Mouse (Mus musculus) hindbrain, embryonic 15.5 days (tissue): ENCODE data around the gene Rnaseh2c. TPM values are rescaled to one million over a fixed set of nuclear protein-coding genes. Genes with fewer than 3 reads are reported as not detected.

ENCODE experiments used
- ATAC-seq: fragments of 200-750 bp; cut with Nextera tagmentation; 2 replicates; pipeline ENCODE4 v1.8.0; 2017; ENCODE audit warnings: low read depth, moderate number of reproducible peaks, moderate TSS enrichment; ENCODE audit not compliant: low FRiP score
- H3K27ac ChIP-seq: fragments of 300-500 bp; sonication (generic); replicated peaks from 2 replicates; pipeline ENCODE4 v1.5.1; 2015; ENCODE audit warnings: mild to moderate bottlenecking, inconsistent platforms
- H3K27me3 ChIP-seq: fragments of 300-500 bp; sonication (generic); 2 replicates; pipeline ENCODE4 v1.6.1; 2015; ENCODE audit warnings: control low read depth, inconsistent platforms
- H3K36me3 ChIP-seq: fragments of 300-500 bp; sonication (generic); 2 replicates; pipeline ENCODE4 v1.6.1; 2015; ENCODE audit warnings: control low read depth, inconsistent platforms
- H3K4me1 ChIP-seq: fragments of 300-500 bp; sonication (generic); replicated peaks from 2 replicates; pipeline ENCODE4 v1.6.1; 2015; ENCODE audit warnings: control low read depth, inconsistent platforms
- H3K4me2 ChIP-seq: fragments of 300-500 bp; sonication (generic); 2 replicates; pipeline ENCODE4 v1.6.1; 2015; ENCODE audit warnings: moderate library complexity, mild to moderate bottlenecking, inconsistent platforms
- H3K4me3 ChIP-seq: fragments of 300-500 bp; sonication (generic); 2 replicates; pipeline ENCODE4 v1.5.1; 2015; ENCODE audit warnings: mild to moderate bottlenecking, inconsistent platforms
- H3K9ac ChIP-seq: fragments of 300-500 bp; sonication (generic); 2 replicates; pipeline ENCODE4 v1.6.1; 2015; ENCODE audit warnings: inconsistent platforms
- H3K9me3 ChIP-seq: fragments of 300-500 bp; sonication (generic); 2 replicates; pipeline ENCODE4 v1.6.1; 2016; ENCODE audit warnings: control low read depth, inconsistent platforms
- WGBS: fragments of 180-500 bp; shearing (Covaris S2); methylation state at CpG from one replicate; pipeline ENCODE4 v1.1.7; 2015; 5-methylcytosine and 5-hydroxymethylcytosine counted together
- polyA plus RNA-seq: library from polyadenylated mRNA; unstranded; fragments of >200 nt; fragmentation: Nextera tagmentation; extraction: Ambion mirVana; gene quantifications from 2 replicates; pipeline ENCODE4 v1.2.1, GENCODE M21; 2015

Rnaseh2c gene
- polyA plus RNA-seq, 1 experiment from 2014 or later: 66.6 TPM

GRCm38 (mm10) chr19:5640339-5640738 is 38.7 kb downstream of the Rnaseh2c start:
- WGBS: 74% methylated on average over 9 of the region's 9 CpGs
- Histone ChIP-seq H3K4me2 (no peak overlapping the region), H3K4me1 (peaks cover 28% of the 10 kb centered on the region), H3K4me3 (no peak overlapping the region), H3K9me3 (no peaks in the 10 kb centered on the region), H3K27ac (no peak overlapping the region), H3K36me3 (peaks cover 53% of the 10 kb centered on the region), H3K9ac (no peak overlapping the region), H3K27me3 (no peaks in the 10 kb centered on the region)
- ATAC-seq: no peak

- Histone ChIP-seq H3K27ac (no peak overlapping the region), H3K27me3 (no peaks in the 10 kb centered on the region), H3K9ac (no peak overlapping the region), H3K4me2 (no peak overlapping the region), H3K36me3 (peaks cover 60% of the 10 kb centered on the region), H3K4me1 (peaks cover 28% of the 10 kb centered on the region), H3K4me3 (no peak overlapping the region), H3K9me3 (no peaks in the 10 kb centered on the region)
- no peak for ATAC-seq
- WGBS: 91% methylated on average over 17 of the region's 17 CpGs
Observed at GRCm38 (mm10) chr19:5641021-5641420, 39.3 kb downstream of the Rnaseh2c start.

- no peak for ATAC-seq
- no peak overlapping the region for H3K4me2 ChIP-seq
- no peak overlapping the region for H3K4me3 ChIP-seq
- H3K4me1 ChIP-seq: peaks cover 22% of the 10 kb centered on the region
- no peak overlapping the region for H3K27ac ChIP-seq
- peaks cover 66% of the 10 kb centered on the region for H3K36me3 ChIP-seq
- no peaks in the 10 kb centered on the region for H3K27me3 ChIP-seq
- H3K9ac ChIP-seq: no peak overlapping the region
- H3K9me3 ChIP-seq: no peaks in the 10 kb centered on the region
- 95% methylated on average over 8 of the region's 8 CpGs for WGBS
Observed at GRCm38 (mm10) chr19:5641641-5642040, 40.0 kb downstream of the Rnaseh2c start.

- Histone ChIP-seq H3K4me1 (peaks cover 14% of the 10 kb centered on the region), H3K27ac (no peak overlapping the region), H3K4me3 (no peak overlapping the region), H3K9ac (no peak overlapping the region), H3K9me3 (no peaks in the 10 kb centered on the region), H3K36me3 (peaks cover 70% of the 10 kb centered on the region), H3K4me2 (no peak overlapping the region), H3K27me3 (no peaks in the 10 kb centered on the region)
- ATAC-seq: no peak
- WGBS: 94% methylated on average over 9 of the region's 9 CpGs
Observed at GRCm38 (mm10) chr19:5645280-5645679, 43.6 kb downstream of the Rnaseh2c start.

GRCm38 (mm10) chr19:5646731-5647330 is 45.2 kb downstream of the Rnaseh2c start:
- peaks cover 14% of the 10 kb centered on the region for H3K4me1 ChIP-seq
- peaks cover 59% of the 10 kb centered on the region for H3K36me3 ChIP-seq
- no peak overlapping the region for H3K4me3 ChIP-seq
- H3K27ac ChIP-seq: no peak overlapping the region
- no peak for ATAC-seq
- no peak overlapping the region for H3K9ac ChIP-seq
- no peaks in the 10 kb centered on the region for H3K27me3 ChIP-seq
- H3K9me3 ChIP-seq: no peaks in the 10 kb centered on the region
- H3K4me2 ChIP-seq: no peak overlapping the region
- WGBS: 93% methylated on average over 8 of the region's 8 CpGs

- Histone ChIP-seq H3K4me3 (no peak overlapping the region), H3K4me2 (no peak overlapping the region), H3K9me3 (no peaks in the 10 kb centered on the region), H3K4me1 (peaks cover 14% of the 10 kb centered on the region), H3K27me3 (no peaks in the 10 kb centered on the region), H3K36me3 (peaks cover 50% of the 10 kb centered on the region), H3K9ac (no peak overlapping the region), H3K27ac (peak overlapping the region; percentile 53; the same call in 1 of the 2 replicates)
- 95% methylated on average over 6 of the region's 6 CpGs for WGBS
- no peak for ATAC-seq
Observed at GRCm38 (mm10) chr19:5647791-5648190, 46.1 kb downstream of the Rnaseh2c start.

GRCm38 (mm10) chr19:5648401-5649297 is 47.0 kb downstream of the Rnaseh2c start:
- WGBS: 12% methylated on average over 26 of the region's 26 CpGs
- peak overlapping the region; percentile 57 for H3K4me2 ChIP-seq
- peak; percentile 95 for ATAC-seq
- H3K9ac ChIP-seq: peak overlapping the region; percentile 37
- peaks cover 14% of the 10 kb centered on the region for H3K4me1 ChIP-seq
- peak overlapping the region; percentile 27 for H3K4me3 ChIP-seq
- H3K27ac ChIP-seq: peak overlapping the region; percentile 53
- H3K36me3 ChIP-seq: peaks cover 43% of the 10 kb centered on the region
- H3K27me3 ChIP-seq: peaks cover 8% of the 10 kb centered on the region; the same call in 1 of the 2 replicates
- H3K9me3 ChIP-seq: no peaks in the 10 kb centered on the region

GRCm38 (mm10) chr19:5649298-5649741 is 47.6 kb downstream of the Rnaseh2c start:
- H3K9me3 ChIP-seq: no peaks in the 10 kb centered on the region
- no peak for ATAC-seq
- H3K4me2 ChIP-seq: peak overlapping the region; percentile 57
- peak overlapping the region; percentile 37; the same call in 1 of the 2 replicates for H3K9ac ChIP-seq
- H3K36me3 ChIP-seq: peaks cover 36% of the 10 kb centered on the region
- H3K27ac ChIP-seq: peak overlapping the region; percentile 53
- H3K4me1 ChIP-seq: peaks cover 21% of the 10 kb centered on the region
- WGBS: 68% methylated on average over 6 of the region's 6 CpGs
- H3K27me3 ChIP-seq: peaks cover 12% of the 10 kb centered on the region; the same call in 1 of the 2 replicates
- peak overlapping the region; percentile 27 for H3K4me3 ChIP-seq

GRCm38 (mm10) chr19:5651502-5652274 is 50.0 kb downstream of the Rnaseh2c start:
- no peak for ATAC-seq
- WGBS: 62% methylated on average over 13 of the region's 13 CpGs

GRCm38 (mm10) chr19:5652570-5652969 is 50.9 kb downstream of the Rnaseh2c start:
- Histone ChIP-seq H3K27ac (no peak overlapping the region), H3K4me1 (peaks cover 29% of the 10 kb centered on the region), H3K4me2 (no peak overlapping the region), H3K9ac (no peak overlapping the region), H3K36me3 (peaks cover 4% of the 10 kb centered on the region), H3K9me3 (no peaks in the 10 kb centered on the region), H3K27me3 (peaks cover 34% of the 10 kb centered on the region), H3K4me3 (no peak overlapping the region)
- no peak for ATAC-seq
- 75% methylated on average over 6 of the region's 6 CpGs for WGBS

More at GRCm38 (mm10) chr19:5651502-5652274, 50.0 kb downstream of the Rnaseh2c start:
- no peak overlapping the region for H3K27ac ChIP-seq
- no peak overlapping the region for H3K4me2 ChIP-seq
- no peak overlapping the region for H3K9ac ChIP-seq
- H3K4me3 ChIP-seq: no peak overlapping the region
- peaks cover 34% of the 10 kb centered on the region for H3K27me3 ChIP-seq
- H3K4me1 ChIP-seq: peaks cover 29% of the 10 kb centered on the region
- peaks cover 13% of the 10 kb centered on the region for H3K36me3 ChIP-seq
- H3K9me3 ChIP-seq: no peaks in the 10 kb centered on the region

- Histone ChIP-seq H3K27me3 (peaks cover 34% of the 10 kb centered on the region), H3K9ac (peak overlapping the region; percentile 15), H3K36me3 (no peaks in the 10 kb centered on the region), H3K4me1 (peaks cover 17% of the 10 kb centered on the region), H3K4me2 (peak overlapping the region; percentile 74), H3K27ac (no peak overlapping the region), H3K9me3 (no peaks in the 10 kb centered on the region), H3K4me3 (peak overlapping the region; percentile 42)
- WGBS: 9% methylated on average over 62 of the region's 62 CpGs
- ATAC-seq: peak; percentile 65
Observed at GRCm38 (mm10) chr19:5653969-5654719, 52.5 kb downstream of the Rnaseh2c start.
